Mouse (Mus musculus) left cerebral cortex, adult 8-10 months (tissue): ENCODE measurements at regions not wholly inside any gene's neighbourhood (a gene's known extent, or its start where the extent isn't known, plus 50 kb on each side); places are given as distances from the start of the nearest gene placed in this dataset.

Experiments used
- DNase-seq, 2 experiments: peaks; one replicate each; pipeline ENCODE4 v3.0.0; 2022; ENCODE audit warnings: low spot score in 2 of 2

DNA sequence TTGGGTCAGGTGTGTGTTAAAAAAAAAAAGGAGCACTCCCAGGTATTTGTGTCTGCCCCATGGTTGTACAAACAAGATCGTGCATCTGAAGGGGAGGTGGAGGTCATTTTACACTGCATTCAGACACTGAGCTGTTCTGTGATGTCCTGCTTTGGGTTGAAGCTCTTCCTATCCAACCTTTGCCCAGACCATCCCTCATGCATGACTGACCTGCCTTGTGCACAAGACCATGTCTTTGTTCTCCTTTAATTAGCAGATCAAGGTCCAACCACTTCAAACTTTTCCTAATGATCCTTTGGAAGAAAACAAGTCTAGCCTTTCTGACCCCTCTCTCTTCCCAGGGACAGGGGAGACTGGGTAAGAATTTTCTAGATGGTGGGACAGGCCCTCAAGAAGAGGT lies 143.0 kb upstream of the Maf start:
- DNase-seq, result no peak

DNA sequence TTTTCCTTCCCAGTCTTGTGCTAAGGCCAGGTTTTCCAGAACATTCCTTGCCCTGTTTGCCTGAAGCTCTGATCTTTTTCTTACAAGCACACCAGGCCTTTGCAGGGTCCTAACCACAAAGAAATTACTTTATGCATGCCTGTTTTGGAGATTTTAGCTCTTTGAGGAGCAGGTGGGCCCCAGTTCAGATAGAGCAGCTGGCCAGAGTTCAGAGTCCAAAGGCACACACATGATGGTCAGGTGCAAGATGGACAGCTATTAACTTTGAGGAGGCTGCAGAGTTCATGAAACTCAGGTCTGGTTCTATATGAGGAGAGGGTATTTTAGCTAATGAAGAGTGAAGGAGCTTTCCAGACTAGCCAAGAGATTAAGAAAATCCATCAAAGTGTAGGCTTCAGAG lies 125.8 kb upstream of the Maf start:
- no peak for DNase-seq

GRCm38 (mm10) chr8:115831675-115832074 lies 124.1 kb upstream of the Maf start:
- no peak for DNase-seq

DNA sequence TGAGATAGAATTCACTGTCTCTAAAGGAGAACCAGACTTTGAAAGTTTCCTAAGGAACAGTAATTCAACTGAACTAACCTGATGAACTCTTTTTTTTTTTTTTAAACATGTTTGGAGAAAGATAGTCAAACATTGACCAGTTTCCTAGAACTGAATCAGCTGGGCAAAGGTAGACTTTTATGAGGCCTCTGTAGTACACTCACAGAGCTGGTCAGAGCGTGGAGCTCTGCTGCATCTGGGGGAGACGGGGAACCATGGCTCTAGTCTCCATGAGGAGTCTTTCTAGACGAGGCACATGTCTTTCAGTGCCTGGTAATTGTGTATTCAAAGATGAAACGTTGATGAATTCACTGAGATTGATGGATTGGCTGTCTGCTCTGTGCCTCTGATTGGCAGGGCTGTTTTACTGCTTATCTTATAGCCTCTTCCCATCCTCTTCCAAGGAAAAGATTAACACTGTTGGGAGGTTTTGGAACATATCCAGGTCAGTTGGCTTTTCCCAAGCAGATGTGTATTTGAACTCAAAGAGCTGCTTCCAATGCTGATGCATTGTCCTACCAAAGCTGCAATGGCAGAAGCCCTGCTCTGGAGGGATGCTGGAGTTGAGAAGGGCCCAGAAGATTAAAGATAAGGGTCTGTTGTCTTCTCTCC lies 122.5 kb upstream of the Maf start:
- no peak for DNase-seq

DNA sequence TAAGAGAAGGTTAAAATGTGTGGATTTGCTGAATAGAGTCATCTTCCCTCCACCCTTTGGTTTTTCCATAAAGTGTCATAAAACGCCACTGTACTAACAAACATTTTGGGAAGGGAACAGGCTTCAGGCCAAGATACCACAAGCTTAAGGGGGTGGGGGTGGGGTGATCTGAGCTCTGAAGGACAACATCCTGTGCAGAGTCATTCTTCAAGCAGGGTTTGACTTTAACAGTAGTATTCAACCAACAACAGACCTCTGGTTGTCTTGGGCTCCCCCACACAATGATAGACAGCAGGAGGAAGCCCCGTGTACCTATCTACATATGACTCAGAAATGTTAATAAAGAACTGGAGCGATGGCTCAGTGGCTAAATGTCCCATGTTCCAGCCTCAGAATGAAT lies 118.9 kb upstream of the Maf start:
- DNase-seq, result no peak

GRCm38 (mm10) chr8:115825899-115826502 lies 118.4 kb upstream of the Maf start:
- DNase-seq, result no peak

GRCm38 (mm10) chr8:115824478-115824785 lies 116.8 kb upstream of the Maf start:
- DNase-seq, result no peak

DNA sequence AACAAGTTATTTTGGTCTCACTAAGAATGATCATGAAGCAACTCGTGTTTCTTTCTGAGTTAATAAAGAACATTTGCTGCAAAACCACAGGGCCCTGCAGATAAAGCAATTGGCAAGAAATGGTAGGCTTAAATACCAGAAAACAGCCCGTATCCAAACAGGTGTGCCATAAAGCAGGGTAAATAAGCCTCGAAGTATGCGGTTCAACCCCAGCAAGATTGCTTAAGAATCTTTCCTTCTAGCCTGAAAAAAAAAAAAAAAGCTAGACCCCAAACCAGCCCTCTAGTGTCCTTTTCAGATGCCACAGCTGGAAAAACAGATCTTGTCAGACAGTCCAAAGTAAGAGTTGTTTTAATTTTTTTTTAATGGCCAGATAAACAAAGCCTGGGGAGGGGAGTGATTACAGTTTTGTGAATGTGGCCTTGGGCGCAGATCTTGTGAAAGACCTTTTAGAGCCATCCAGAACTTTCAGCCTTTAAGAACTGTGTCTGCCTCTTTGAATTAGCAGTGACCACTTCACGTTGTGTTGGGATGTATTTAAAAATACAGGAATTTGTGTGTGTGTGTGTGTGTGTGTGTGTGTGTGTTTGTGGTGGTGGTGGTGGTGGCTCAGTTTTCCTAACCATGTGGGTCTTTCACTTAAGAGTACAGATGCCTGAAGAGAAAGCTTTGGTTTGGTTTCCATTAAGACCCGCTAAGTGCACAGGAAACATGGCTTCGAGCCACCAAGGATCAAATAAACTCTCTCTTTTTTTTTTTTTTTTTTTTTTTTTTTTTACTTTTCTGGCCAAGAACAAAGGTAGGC lies 116.3 kb upstream of the Maf start:
- DNase-seq, result no peak

GRCm38 (mm10) chr8:115813426-115813825 lies 105.8 kb upstream of the Maf start:
- no peak for DNase-seq

- peak in 1 of 2 experiments; percentile 5 for DNase-seq
Observed at GRCm38 (mm10) chr8:115806579-115806978, 99.0 kb upstream of the Maf start.

DNA sequence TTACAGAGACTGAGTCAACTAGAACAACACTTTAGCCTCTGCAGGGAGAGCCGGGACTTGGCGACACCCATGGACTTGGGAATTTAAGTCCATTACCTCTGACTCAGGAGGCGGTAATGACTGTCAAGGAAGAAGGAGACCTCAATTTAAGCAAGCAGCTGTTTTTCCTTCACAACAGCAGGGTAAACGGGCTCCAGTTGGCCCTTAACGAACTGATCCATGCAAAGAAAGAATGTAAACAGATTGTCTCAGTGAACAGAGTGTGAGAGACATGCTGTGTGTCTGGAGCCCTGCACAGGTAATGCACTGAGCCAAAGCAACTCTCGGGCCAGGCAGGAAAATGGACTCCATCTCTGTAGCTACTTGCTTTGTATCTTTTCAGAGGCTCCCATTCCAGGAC lies 98.5 kb upstream of the Maf start:
- no peak for DNase-seq

DNA sequence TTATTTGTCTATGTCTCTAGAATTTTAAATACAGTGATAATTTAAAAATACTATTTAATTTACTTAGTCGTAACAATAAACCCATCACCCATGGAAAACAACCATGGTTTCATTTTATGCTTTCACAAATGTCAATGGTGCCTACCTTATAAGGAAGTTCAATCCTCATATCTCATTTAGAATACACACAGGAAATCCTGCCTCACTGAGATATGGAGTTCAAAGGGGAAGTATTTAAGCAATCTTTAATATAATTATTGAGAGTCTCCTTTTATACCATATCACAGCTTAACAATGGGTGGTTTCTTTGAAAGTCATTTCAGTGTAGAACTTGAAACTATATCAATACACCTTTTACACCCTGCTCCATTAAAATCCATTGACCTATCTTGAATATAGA lies 86.0 kb upstream of the Maf start:
- no peak for DNase-seq

DNA sequence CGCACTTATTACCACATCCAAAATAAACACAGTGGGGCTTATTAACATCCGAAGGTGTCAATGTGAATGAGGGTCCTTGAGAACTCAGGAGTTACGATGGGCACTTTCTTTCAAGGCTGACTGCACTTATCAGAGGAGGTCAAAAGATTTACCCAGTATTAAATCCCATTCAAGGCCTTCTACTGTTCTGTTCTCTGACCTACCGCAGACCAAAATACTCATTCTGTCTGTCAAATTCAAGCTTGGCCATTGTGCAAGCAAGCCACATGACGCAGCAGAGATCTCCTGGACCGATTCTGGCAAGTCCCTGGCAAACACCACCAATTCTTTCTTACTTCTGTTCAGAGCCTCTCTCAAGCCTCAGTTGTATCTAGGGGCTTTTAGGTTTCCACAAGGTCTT lies 80.8 kb upstream of the Maf start:
- DNase-seq, result no peak

DNA sequence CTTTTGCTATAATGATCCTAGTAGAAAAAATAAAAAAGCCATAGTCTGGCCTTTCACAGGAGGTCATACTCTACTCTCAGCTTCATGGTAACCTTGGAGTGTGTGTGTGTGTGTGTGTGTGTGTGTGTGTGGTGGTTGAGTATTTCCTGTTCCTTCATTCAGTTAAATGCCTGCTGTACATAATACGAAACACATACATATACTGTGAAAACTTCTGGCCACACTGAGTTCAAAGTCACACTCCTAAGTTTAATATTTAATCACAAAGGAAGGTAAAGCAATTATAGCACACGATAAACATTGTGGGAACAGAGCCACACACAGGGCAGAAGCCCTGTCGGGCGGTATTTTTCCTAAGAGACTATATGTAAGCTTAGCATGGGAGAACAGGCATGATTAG lies 78.6 kb upstream of the Maf start:
- no peak for DNase-seq

GRCm38 (mm10) chr8:115785769-115786168 lies 78.2 kb upstream of the Maf start:
- DNase-seq, result no peak

DNA sequence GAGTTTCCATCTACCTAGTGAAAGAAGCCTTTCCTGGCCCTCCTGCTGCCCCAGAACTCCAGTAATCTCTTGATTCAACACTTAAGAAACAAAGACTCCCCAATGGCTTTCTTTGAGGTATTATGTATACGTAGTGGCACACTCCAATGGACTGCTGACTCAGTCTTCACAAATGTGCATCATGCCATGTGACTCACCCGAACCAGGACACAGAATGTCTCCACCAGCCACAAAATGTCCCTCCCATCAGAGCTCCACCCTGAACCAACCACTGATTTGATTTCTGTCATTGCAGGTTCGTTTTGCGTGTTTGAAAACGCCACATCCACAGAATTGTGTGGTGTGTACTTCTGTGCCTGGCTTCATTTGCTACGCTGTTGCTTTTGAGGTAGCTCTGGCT lies 75.8 kb upstream of the Maf start:
- no peak for DNase-seq

GRCm38 (mm10) chr8:115778433-115778832 lies 70.8 kb upstream of the Maf start:
- DNase-seq, result no peak

- no peak for DNase-seq
Observed at GRCm38 (mm10) chr8:115771060-115771459, 63.5 kb upstream of the Maf start.

- DNase-seq, result no peak
Observed at GRCm38 (mm10) chr8:115768631-115769030, 61.0 kb upstream of the Maf start.

GRCm38 (mm10) chr8:115766218-115766898 lies 58.8 kb upstream of the Maf start:
- peak in 1 of 2 experiments; percentile 15 for DNase-seq

DNA sequence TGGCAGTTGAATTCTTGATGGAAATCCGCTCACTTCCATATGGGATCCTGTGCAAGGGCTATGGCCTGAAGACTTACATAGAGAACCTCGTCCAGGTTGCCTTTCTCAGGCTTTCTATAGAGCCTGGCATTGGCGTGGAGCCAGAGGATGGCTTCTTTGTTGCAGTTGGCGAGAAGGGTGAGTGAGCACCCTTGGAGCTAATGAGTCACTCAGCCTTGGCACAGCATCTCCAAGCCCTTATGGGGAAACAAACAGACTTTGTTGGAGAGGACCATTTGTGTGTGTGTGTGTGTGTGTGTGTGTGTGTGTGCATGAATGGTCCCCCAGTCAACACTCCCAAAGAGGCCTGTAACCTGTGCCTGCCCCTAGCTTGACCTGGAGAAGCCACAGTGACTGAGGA lies 57.0 kb upstream of the Maf start:
- DNase-seq, result no peak

GRCm38 (mm10) chr8:115758011-115758410 lies 50.4 kb upstream of the Maf start:
- no peak for DNase-seq
